Mouse (Mus musculus): ENCODE results near the gene Dcakd. TPM values are rescaled to one million over a fixed set of nuclear protein-coding genes. Genes with fewer than 3 reads are reported as not detected.

Dcakd gene
- polyA plus RNA-seq, 1 experiment from 2014 or later = 95.9 TPM

GRCm38 (mm10) chr11:103018860-103019259 lies 9.3 kb downstream of the Dcakd start:
- Histone ChIP-seq H3K27me3 (replicated peaks) (no peaks in the 10 kb centered on the region), H3K27ac (replicated peaks) (no peak overlapping the region), H3K9ac (no peak overlapping the region), H3K9me3 (no peaks in the 10 kb centered on the region), H3K4me2 (no peak overlapping the region), H3K4me1 (peaks cover 18% of the 10 kb centered on the region), H3K36me3 (peaks cover 36% of the 10 kb centered on the region), H3K4me3 (no peak overlapping the region)
- 67% methylated on average over 6 of the region's 6 CpGs for WGBS
- no peak for ATAC-seq (ENCODE audit: extremely low read depth, insufficient number of reproducible peaks, low FRiP score, low TSS enrichment)

GRCm38 (mm10) chr11:103017661-103018060 lies 10.5 kb downstream of the Dcakd start:
- Histone ChIP-seq H3K4me3 (no peak overlapping the region), H3K27ac (replicated peaks) (no peak overlapping the region), H3K4me1 (peaks cover 18% of the 10 kb centered on the region), H3K4me2 (no peak overlapping the region), H3K36me3 (peaks cover 37% of the 10 kb centered on the region), H3K27me3 (replicated peaks) (no peaks in the 10 kb centered on the region), H3K9me3 (no peaks in the 10 kb centered on the region), H3K9ac (no peak overlapping the region)
- 67% methylated on average over 9 of the region's 9 CpGs for WGBS
- no peak for ATAC-seq (ENCODE audit: extremely low read depth, insufficient number of reproducible peaks, low FRiP score, low TSS enrichment)

- WGBS = under 1% methylated on average over 39 of the region's 41 CpGs
- Histone ChIP-seq H3K36me3 (peaks cover 34% of the 10 kb centered on the region), H3K9me3 (no peaks in the 10 kb centered on the region), H3K4me1 (peaks cover 18% of the 10 kb centered on the region), H3K4me3 (peak overlapping the region; percentile 90), H3K4me2 (peak overlapping the region; percentile 77), H3K27ac (replicated peaks) (peak overlapping the region; percentile 87), H3K9ac (peak overlapping the region; percentile 92), H3K27me3 (replicated peaks) (no peaks in the 10 kb centered on the region)
- ATAC-seq (ENCODE audit: extremely low read depth, insufficient number of reproducible peaks, low FRiP score, low TSS enrichment) = peak; percentile 95
Measured at GRCm38 (mm10) chr11:103016930-103017329, 11.2 kb downstream of the Dcakd start.

GRCm38 (mm10) chr11:103015881-103016825 lies 12.0 kb downstream of the Dcakd start:
- H3K4me1 ChIP-seq = peaks cover 19% of the 10 kb centered on the region
- peaks cover 30% of the 10 kb centered on the region for H3K36me3 ChIP-seq
- H3K4me2 ChIP-seq = peak overlapping the region; percentile 77
- WGBS = 46% methylated on average over 27 of the region's 27 CpGs
- H3K27ac ChIP-seq (replicated peaks) = peak overlapping the region; percentile 87
- ATAC-seq (ENCODE audit: extremely low read depth, insufficient number of reproducible peaks, low FRiP score, low TSS enrichment) = no peak
- peak overlapping the region; percentile 90 for H3K4me3 ChIP-seq
- H3K9me3 ChIP-seq = no peaks in the 10 kb centered on the region
- peak overlapping the region; percentile 92 for H3K9ac ChIP-seq
- no peaks in the 10 kb centered on the region for H3K27me3 ChIP-seq (replicated peaks)

- H3K27me3 ChIP-seq (replicated peaks) = no peaks in the 10 kb centered on the region
- H3K4me2 ChIP-seq = no peak overlapping the region
- 78% methylated on average over 2 of the region's 2 CpGs for WGBS
- H3K9ac ChIP-seq = no peak overlapping the region
- H3K4me1 ChIP-seq = peaks cover 41% of the 10 kb centered on the region
- ATAC-seq (ENCODE audit: extremely low read depth, insufficient number of reproducible peaks, low FRiP score, low TSS enrichment) = no peak
- H3K27ac ChIP-seq (replicated peaks) = no peak overlapping the region
- peaks cover 39% of the 10 kb centered on the region for H3K36me3 ChIP-seq
- H3K4me3 ChIP-seq = no peak overlapping the region
- no peaks in the 10 kb centered on the region for H3K9me3 ChIP-seq
Measured at GRCm38 (mm10) chr11:103011206-103011497, 17.0 kb downstream of the Dcakd start.

GRCm38 (mm10) chr11:103010454-103011205 lies 17.5 kb downstream of the Dcakd start:
- 76% methylated on average over 13 of the region's 13 CpGs for WGBS

GRCm38 (mm10) chr11:103009208-103009607 lies 18.9 kb downstream of the Dcakd start:
- H3K4me2 ChIP-seq = no peak overlapping the region
- H3K4me1 ChIP-seq = peaks cover 44% of the 10 kb centered on the region
- no peak overlapping the region for H3K9ac ChIP-seq
- H3K9me3 ChIP-seq = no peaks in the 10 kb centered on the region
- WGBS = 91% methylated on average over 8 of the region's 8 CpGs
- H3K27me3 ChIP-seq (replicated peaks) = no peaks in the 10 kb centered on the region
- H3K27ac ChIP-seq (replicated peaks) = no peak overlapping the region
- H3K4me3 ChIP-seq = no peak overlapping the region
- no peak for ATAC-seq (ENCODE audit: extremely low read depth, insufficient number of reproducible peaks, low FRiP score, low TSS enrichment)
- peaks cover 36% of the 10 kb centered on the region for H3K36me3 ChIP-seq

More at GRCm38 (mm10) chr11:103010454-103011205, 17.5 kb downstream of the Dcakd start:
- Histone ChIP-seq H3K27ac (replicated peaks) (no peak overlapping the region), H3K9ac (no peak overlapping the region), H3K27me3 (replicated peaks) (no peaks in the 10 kb centered on the region), H3K36me3 (peaks cover 39% of the 10 kb centered on the region), H3K9me3 (no peaks in the 10 kb centered on the region), H3K4me3 (no peak overlapping the region), H3K4me2 (no peak overlapping the region), H3K4me1 (peaks cover 40% of the 10 kb centered on the region)
- ATAC-seq (ENCODE audit: extremely low read depth, insufficient number of reproducible peaks, low FRiP score, low TSS enrichment) = no peak

GRCm38 (mm10) chr11:103008558-103008957 lies 19.6 kb downstream of the Dcakd start:
- Histone ChIP-seq H3K4me2 (no peak overlapping the region), H3K27me3 (replicated peaks) (no peaks in the 10 kb centered on the region)

GRCm38 (mm10) chr11:103007001-103007340 lies 21.2 kb downstream of the Dcakd start:
- Histone ChIP-seq H3K27ac (replicated peaks) (no peak overlapping the region), H3K4me3 (no peak overlapping the region), H3K4me1 (peaks cover 53% of the 10 kb centered on the region), H3K27me3 (replicated peaks) (no peaks in the 10 kb centered on the region), H3K36me3 (peaks cover 24% of the 10 kb centered on the region), H3K9ac (no peak overlapping the region), H3K4me2 (no peak overlapping the region), H3K9me3 (no peaks in the 10 kb centered on the region)
- ATAC-seq (ENCODE audit: extremely low read depth, insufficient number of reproducible peaks, low FRiP score, low TSS enrichment) = no peak
- WGBS = 68% methylated on average over 6 of the region's 6 CpGs

More at GRCm38 (mm10) chr11:103008558-103008957, 19.6 kb downstream of the Dcakd start:
- no peak for ATAC-seq (ENCODE audit: extremely low read depth, insufficient number of reproducible peaks, low FRiP score, low TSS enrichment)
- H3K27ac ChIP-seq (replicated peaks) = no peak overlapping the region
- H3K4me3 ChIP-seq = no peak overlapping the region
- H3K4me1 ChIP-seq = peaks cover 46% of the 10 kb centered on the region
- H3K36me3 ChIP-seq = peaks cover 35% of the 10 kb centered on the region
- WGBS = 82% methylated on average over 7 of the region's 7 CpGs
- H3K9ac ChIP-seq = no peak overlapping the region
- H3K9me3 ChIP-seq = no peaks in the 10 kb centered on the region

- no peaks in the 10 kb centered on the region for H3K9me3 ChIP-seq
- no peaks in the 10 kb centered on the region for H3K27me3 ChIP-seq (replicated peaks)
- H3K4me2 ChIP-seq = no peak overlapping the region
- ATAC-seq (ENCODE audit: extremely low read depth, insufficient number of reproducible peaks, low FRiP score, low TSS enrichment) = no peak
- peaks cover 53% of the 10 kb centered on the region for H3K4me1 ChIP-seq
- no peak overlapping the region for H3K4me3 ChIP-seq
- no peak overlapping the region for H3K27ac ChIP-seq (replicated peaks)
- 86% methylated on average over 7 of the region's 7 CpGs for WGBS
- no peak overlapping the region for H3K9ac ChIP-seq
- H3K36me3 ChIP-seq = peaks cover 24% of the 10 kb centered on the region
Measured at GRCm38 (mm10) chr11:103006286-103007000, 21.7 kb downstream of the Dcakd start.

All from heart, embryonic 13.5 days (tissue).